Mouse (Mus musculus) kidney, postnatal 14 days (tissue): ENCODE measurements around the gene Osbpl7.

ENCODE experiments used
- DNase-seq: peaks from one replicate; pipeline ENCODE4 v3.0.0; 2022; ENCODE audit warnings: mixed read lengths

Osbpl7 gene

GRCm38 (mm10) chr11:97083401-97084140, 33.1 kb downstream of the Osbpl7 start:
- no peak for DNase-seq

- no peak for DNase-seq
Measured at GRCm38 (mm10) chr11:97084821-97085505, 34.5 kb downstream of the Osbpl7 start.

GRCm38 (mm10) chr11:97086365-97086764, 35.9 kb downstream of the Osbpl7 start:
- no peak for DNase-seq

- no peak for DNase-seq
Measured at GRCm38 (mm10) chr11:97094600-97094999, 44.2 kb downstream of the Osbpl7 start.

- DNase-seq, result peak; percentile 47
Measured at GRCm38 (mm10) chr11:97098791-97099190, 48.4 kb downstream of the Osbpl7 start.

- DNase-seq, result peak; percentile 66
Measured at GRCm38 (mm10) chr11:97101722-97102121, 51.3 kb downstream of the Osbpl7 start.

GRCm38 (mm10) chr11:97103163-97104090, 53.0 kb downstream of the Osbpl7 start:
- no peak for DNase-seq

GRCm38 (mm10) chr11:97104091-97104483, 53.7 kb downstream of the Osbpl7 start:
- no peak for DNase-seq

GRCm38 (mm10) chr11:97108976-97109375, 58.5 kb downstream of the Osbpl7 start:
- DNase-seq, result no peak

GRCm38 (mm10) chr11:97112519-97113125, 62.2 kb downstream of the Osbpl7 start:
- DNase-seq, result no peak

GRCm38 (mm10) chr11:97114671-97115601, 64.5 kb downstream of the Osbpl7 start, which contains the start of gene Tbx21:
Gene Tbx21, minus strand, starts transcription at chr11:97115331.
- DNase-seq, result no peak

- DNase-seq, result no peak
Measured at GRCm38 (mm10) chr11:97115797-97116196, 65.4 kb downstream of the Osbpl7 start.
